Mouse (Mus musculus) C2C12 (cell line): ENCODE measurements around the gene Pax8.

Experiments used
- CTCF ChIP-seq: IDR thresholded peaks from one replicate; pipeline ENCODE4 v1.5.1; 2011; ENCODE audit not compliant: control insufficient read depth, insufficient read depth, insufficient read length
- MAX ChIP-seq: IDR thresholded peaks from one replicate; pipeline ENCODE4 v1.6.1; 2011; ENCODE audit warnings: mild to moderate bottlenecking, control low read depth
- MYOD1 ChIP-seq: IDR thresholded peaks from one replicate; pipeline ENCODE4 v1.6.1; 2011; ENCODE audit warnings: low read depth; ENCODE audit not compliant: control insufficient read depth, insufficient read length

- no peak for TF ChIP-seq CTCF
- TF ChIP-seq MYOD1, result no peak
- no peak for TF ChIP-seq MAX
These were observed 11.8 kb upstream of the Pax8 start for GRCm38 (mm10) chr2:24487056-24487825.
